Comparison of ENCODE assay signal across 24 mouse cellular contexts in genomic region chr19:5092083-5092482, GRCm38 (mm10). TPM values are rescaled to one million over a fixed set of nuclear protein-coding genes. Genes with fewer than 3 reads are reported as not detected.
DNase-seq lines count a peak whose midpoint lies in the region; ATAC-seq lines count a peak whose summit lies in the region.
"Had no signal": no experiment of that assay in that cellular context is flagged by ENCODE, and none has a peak within 500 bp of the region (broad histone marks: within the 10 kb centered on the region; RNA-seq: fewer than 3 reads in every experiment).

No protein-coding gene starts in this region.

- H3K4me2 ChIP-seq in kidney, embryonic 15.5 days: no peak overlapping the region
- H3K4me2 ChIP-seq in neural tube, embryonic 15.5 days: no peak overlapping the region
- H3K4me2 ChIP-seq: forebrain, embryonic 13.5 days; heart, embryonic 13.5 days; hindbrain, embryonic 15.5 days had no signal

- H3K9me3 ChIP-seq in kidney, embryonic 15.5 days (replicated peaks): no peaks in the 10 kb centered on the region
- no peaks in the 10 kb centered on the region for H3K9me3 ChIP-seq in neural tube, embryonic 15.5 days (replicated peaks)
- H3K9me3 ChIP-seq: forebrain, embryonic 10.5 days; forebrain, embryonic 13.5 days; heart, embryonic 10.5 days; heart, embryonic 13.5 days; hindbrain, embryonic 15.5 days had no signal

- 87% methylated on average over 10 of the region's 10 CpGs for WGBS in kidney, embryonic 15.5 days
- 83% methylated on average over 10 of the region's 10 CpGs for WGBS in neural tube, embryonic 15.5 days

- peak; percentile 91 for DNase-seq in heart, adult 11 months
- DNase-seq in heart, adult 9 months (ENCODE audit: low spot score in 2 of 2): no peak
- peak; percentile 14 for DNase-seq in kidney, postnatal 10 days
- no peak for DNase-seq in neural tube, embryonic 10.5 days (ENCODE audit: extremely low spot score, low spot score)
- DNase-seq in lung, postnatal 14 days: no peak
- DNase-seq: adrenal gland, adult 2 months; adrenal gland, postnatal 14 days; cerebellum, adult 11 months; cerebellum, adult 8-10 months; gastrocnemius, adult 2 months; gastrocnemius, postnatal 14 days; heart, adult 18-20 months; heart, postnatal 14 days; heart, postnatal 4 days had no signal

- H3K4me3 ChIP-seq in kidney, embryonic 15.5 days (replicated peaks): no peak overlapping the region
- no peak overlapping the region for H3K4me3 ChIP-seq in neural tube, embryonic 15.5 days (replicated peaks)
- H3K4me3 ChIP-seq: forebrain, embryonic 13.5 days; gastrocnemius, adult 2 months; heart, embryonic 10.5 days; heart, embryonic 13.5 days; hindbrain, embryonic 15.5 days had no signal

- H3K4me1 ChIP-seq in kidney, embryonic 15.5 days: peaks cover 48% of the 10 kb centered on the region
- H3K4me1 ChIP-seq in neural tube, embryonic 15.5 days: peaks cover 73% of the 10 kb centered on the region

- H3K9ac ChIP-seq in kidney, embryonic 15.5 days: no peak overlapping the region
- H3K9ac ChIP-seq in neural tube, embryonic 15.5 days (replicated peaks): 0 out of 2 replicates have a peak overlapping the region, but pooled peaks have one; percentile 5
- H3K9ac ChIP-seq: forebrain, embryonic 13.5 days; heart, embryonic 13.5 days; hindbrain, embryonic 15.5 days had no signal

- H3K36me3 ChIP-seq in kidney, embryonic 15.5 days: peaks cover 37% of the 10 kb centered on the region
- H3K36me3 ChIP-seq in neural tube, embryonic 15.5 days: peaks cover 39% of the 10 kb centered on the region

- no peak for ATAC-seq in kidney, embryonic 15.5 days (replicated peaks; ENCODE audit: low FRiP score)
- ATAC-seq in neural tube, embryonic 15.5 days (ENCODE audit: low FRiP score): no peak
- ATAC-seq: CD4-positive, CD25-positive, alpha-beta regulatory T cell, adult 4 months; forebrain, embryonic 13.5 days; forebrain, embryonic 16.5 days; intestine, postnatal 0 days had no signal

- 0 out of 2 replicates have a peak, but pooled peaks cover 2% of the 10 kb centered on the region for H3K27me3 ChIP-seq in kidney, embryonic 15.5 days
- H3K27me3 ChIP-seq in neural tube, embryonic 15.5 days (replicated peaks): no peaks in the 10 kb centered on the region
- H3K27me3 ChIP-seq: forebrain, embryonic 13.5 days; hindbrain, embryonic 15.5 days had no signal

- H3K27ac ChIP-seq in kidney, embryonic 15.5 days: no peak overlapping the region
- 0 out of 2 replicates have a peak overlapping the region, but pooled peaks have one; percentile 5 for H3K27ac ChIP-seq in neural tube, embryonic 15.5 days (replicated peaks)
- H3K27ac ChIP-seq: forebrain, embryonic 10.5 days; forebrain, embryonic 13.5 days; gastrocnemius, adult 2 months; heart, embryonic 10.5 days; heart, embryonic 13.5 days; hindbrain, embryonic 15.5 days had no signal

RNA-seq across cellular contexts. Expression of gene Yif1a, which starts 3.7 kb away (rescaled TPM):
- polyA plus RNA-seq in kidney, embryonic 15.5 days (2015; fragmentation: Nextera tagmentation; extraction: Ambion mirVana): 99.8 and 101 TPM in 2 replicates
- 56.8 and 66.1 TPM in 2 replicates for polyA plus RNA-seq in neural tube, embryonic 15.5 days (2015; fragmentation: Nextera tagmentation; extraction: Ambion mirVana)

RNA-seq across cellular contexts. Expression of gene Cnih2, which starts 6.2 kb away (rescaled TPM):
- polyA plus RNA-seq in kidney, embryonic 15.5 days (2015; fragmentation: Nextera tagmentation; extraction: Ambion mirVana): 13.3 and 15.1 TPM in 2 replicates
- polyA plus RNA-seq in neural tube, embryonic 15.5 days (2015; fragmentation: Nextera tagmentation; extraction: Ambion mirVana): 294 and 369 TPM in 2 replicates

RNA-seq across cellular contexts. Expression of gene Tmem151a, which starts 6.8 kb away (rescaled TPM):
- polyA plus RNA-seq in kidney, embryonic 15.5 days (2015; fragmentation: Nextera tagmentation; extraction: Ambion mirVana): 1.3 and 1.8 TPM in 2 replicates
- 29.7 and 38.5 TPM in 2 replicates for polyA plus RNA-seq in neural tube, embryonic 15.5 days (2015; fragmentation: Nextera tagmentation; extraction: Ambion mirVana)
- polyA plus RNA-seq: CD4-positive, CD25-positive, alpha-beta regulatory T cell, adult 4 months had no signal

RNA-seq across cellular contexts. Expression of gene Rab1b, which starts 14.8 kb away (rescaled TPM):
- polyA plus RNA-seq in kidney, embryonic 15.5 days (2015; fragmentation: Nextera tagmentation; extraction: Ambion mirVana): 268 and 290 TPM in 2 replicates
- 205 and 218 TPM in 2 replicates for polyA plus RNA-seq in neural tube, embryonic 15.5 days (2015; fragmentation: Nextera tagmentation; extraction: Ambion mirVana)

RNA-seq across cellular contexts. Expression of gene Cd248, which starts 24.2 kb away (rescaled TPM):
- 50.3 and 74.1 TPM in 2 replicates for polyA plus RNA-seq in kidney, embryonic 15.5 days (2015; fragmentation: Nextera tagmentation; extraction: Ambion mirVana)
- polyA plus RNA-seq in neural tube, embryonic 15.5 days (2015; fragmentation: Nextera tagmentation; extraction: Ambion mirVana): 19.9 and 27.4 TPM in 2 replicates
- polyA plus RNA-seq: CD4-positive, CD25-positive, alpha-beta regulatory T cell, adult 4 months had no signal

Comparison
In these comparisons a context has a peak if more than half of its experiments do, and no peak if none do; other contexts are left out.
1. DNase-seq: peak in heart, adult 11 months (single experiment) and kidney, postnatal 10 days (single experiment); none in heart, adult 9 months (0 of 2), neural tube, embryonic 10.5 days (single experiment) and lung, postnatal 14 days (single experiment).
2. RNA of gene Cnih2, which starts 6.2 kb away (polyA plus RNA-seq): 294 to 369 TPM in neural tube, embryonic 15.5 days; 13.3 to 15.1 TPM in kidney, embryonic 15.5 days; every median in the first group is over 10 times any median in the second.
3. RNA of gene Tmem151a, which starts 6.8 kb away (polyA plus RNA-seq): 29.7 to 38.5 TPM in neural tube, embryonic 15.5 days; 1.3 to 1.8 TPM in kidney, embryonic 15.5 days; every median in the first group is over 10 times any median in the second.